Mouse (Mus musculus) fibroblast of lung, adult 2 months (primary cell): ENCODE results near the gene Usp4.

Experiments used
- DNase-seq: peaks from one replicate; pipeline ENCODE4 v3.0.0-alpha.2; 2011; ENCODE audit warnings: low read depth

Gene Usp4

GRCm38 (mm10) chr9:108342301-108342831 lies 5.3 kb upstream of the Usp4 start:
- DNase-seq: peak; percentile 65

- DNase-seq: no peak
Observed at GRCm38 (mm10) chr9:108343331-108343730, 4.3 kb upstream of the Usp4 start.

GRCm38 (mm10) chr9:108343835-108344234 lies 3.8 kb upstream of the Usp4 start:
- DNase-seq: no peak

GRCm38 (mm10) chr9:108344471-108344870 lies 3.2 kb upstream of the Usp4 start:
- DNase-seq: no peak

- peak; percentile 13 for DNase-seq
Observed at GRCm38 (mm10) chr9:108347024-108347423, 629 bp upstream of the Usp4 start.

GRCm38 (mm10) chr9:108348290-108348680 lies 632 bp downstream of the Usp4 start:
- no peak for DNase-seq

GRCm38 (mm10) chr9:108349727-108350126 lies 2.1 kb downstream of the Usp4 start:
- no peak for DNase-seq

- no peak for DNase-seq
Observed at GRCm38 (mm10) chr9:108378234-108378633, 30.6 kb downstream of the Usp4 start.

GRCm38 (mm10) chr9:108378736-108379135 lies 31.1 kb downstream of the Usp4 start:
- no peak for DNase-seq

GRCm38 (mm10) chr9:108379294-108379693 lies 31.6 kb downstream of the Usp4 start:
- DNase-seq: no peak

- no peak for DNase-seq
Observed at GRCm38 (mm10) chr9:108381382-108381781, 33.7 kb downstream of the Usp4 start.

- DNase-seq: no peak
Observed at GRCm38 (mm10) chr9:108385006-108385405, 37.4 kb downstream of the Usp4 start.

- DNase-seq: no peak
Observed at GRCm38 (mm10) chr9:108386816-108387215, 39.2 kb downstream of the Usp4 start.

- DNase-seq: no peak
Observed at GRCm38 (mm10) chr9:108388601-108389000, 40.9 kb downstream of the Usp4 start.

GRCm38 (mm10) chr9:108389220-108389619 lies 41.6 kb downstream of the Usp4 start:
- no peak for DNase-seq

- no peak for DNase-seq
Observed at GRCm38 (mm10) chr9:108392676-108393075, 45.0 kb downstream of the Usp4 start, which contains the start of gene 1700102P08Rik. Gene 1700102P08Rik (plus strand): TSS chr9:108392805.

- DNase-seq: no peak
Observed at GRCm38 (mm10) chr9:108394191-108394590, 46.5 kb downstream of the Usp4 start.

- DNase-seq: no peak
Observed at GRCm38 (mm10) chr9:108395427-108395826, 47.8 kb downstream of the Usp4 start.

- no peak for DNase-seq
Observed at GRCm38 (mm10) chr9:108398324-108398723, 50.7 kb downstream of the Usp4 start.

- peak; percentile 36 for DNase-seq
Observed at GRCm38 (mm10) chr9:108401186-108401960, 53.7 kb downstream of the Usp4 start.

- DNase-seq: no peak
Observed at GRCm38 (mm10) chr9:108403081-108403480, 55.4 kb downstream of the Usp4 start.

GRCm38 (mm10) chr9:108404451-108404850 lies 56.8 kb downstream of the Usp4 start:
- DNase-seq: no peak

- no peak for DNase-seq
Observed at GRCm38 (mm10) chr9:108409535-108409934, 61.9 kb downstream of the Usp4 start.
